Mouse (Mus musculus): ENCODE measurements at regions not wholly inside any gene's neighbourhood (a gene's known extent, or its start where the extent isn't known, plus 50 kb on each side); places are given as distances from the start of the nearest gene placed in this dataset.

- Histone ChIP-seq H3K4me3 (ENCODE audit: low read depth, low read length) (no peak overlapping the region), H3K36me3 (ENCODE audit: control insufficient read depth, insufficient read depth, low read length) (no peaks in the 10 kb centered on the region), H3K9me3 (ENCODE audit: control insufficient read depth, low read length) (no peaks in the 10 kb centered on the region), H3K4me1 (replicated peaks; ENCODE audit: control insufficient read depth, insufficient read depth, low read length) (no peaks in the 10 kb centered on the region), H3K27ac (ENCODE audit: low read depth, low read length) (no peak overlapping the region), H3K9ac (ENCODE audit: low read depth, low read length) (no peak overlapping the region), H3K27me3 (ENCODE audit: control insufficient read depth, insufficient read depth, low read length) (no peaks in the 10 kb centered on the region), H3K4me2 (replicated peaks; ENCODE audit: low read depth, low read length) (no peak overlapping the region)
- 7% methylated on average over 9 of the region's 9 CpGs for WGBS
- DNase-seq (ENCODE audit: low spot score) (peak; percentile 69), ATAC-seq (ENCODE audit: low FRiP score) (no peak)
These were observed 76.7 kb upstream of the Slitrk3 start for GRCm38 (mm10) chr3:73134316-73134715.

DNA sequence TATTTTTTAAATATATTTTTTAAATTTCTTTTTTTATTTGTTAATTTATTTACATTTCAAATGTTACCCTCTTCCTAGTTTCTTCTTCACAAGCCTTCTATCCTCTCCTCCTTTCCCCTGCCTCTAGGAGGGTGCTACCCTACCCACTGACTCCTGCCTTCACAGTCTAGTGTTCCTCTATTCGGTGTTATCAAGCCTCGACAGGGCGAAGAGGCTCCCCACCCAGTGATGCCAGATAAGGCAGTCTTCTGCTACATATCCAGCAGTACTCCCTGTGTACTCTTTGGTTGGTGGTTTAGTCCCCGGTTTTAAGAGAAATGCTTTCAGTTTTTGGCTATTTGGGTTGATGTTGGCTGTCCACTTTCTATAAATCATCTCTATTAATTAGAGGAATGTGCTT, 67.5 kb upstream of the Slitrk3 start:
- ATAC-seq (ENCODE audit: low FRiP score) (no peak), DNase-seq (ENCODE audit: low spot score) (no peak)
- no peaks in the 10 kb centered on the region for H3K27me3 ChIP-seq (ENCODE audit: control insufficient read depth, insufficient read depth, low read length)
- no peaks in the 10 kb centered on the region for H3K4me1 ChIP-seq (replicated peaks; ENCODE audit: control insufficient read depth, insufficient read depth, low read length)
- no peak overlapping the region for H3K4me2 ChIP-seq (replicated peaks; ENCODE audit: low read depth, low read length)
- no peaks in the 10 kb centered on the region for H3K9me3 ChIP-seq (ENCODE audit: control insufficient read depth, low read length)
- 86% methylated on average over 4 of the region's 4 CpGs for WGBS
- no peak overlapping the region for H3K4me3 ChIP-seq (ENCODE audit: low read depth, low read length)
- H3K9ac ChIP-seq (ENCODE audit: low read depth, low read length): no peak overlapping the region
- no peak overlapping the region for H3K27ac ChIP-seq (ENCODE audit: low read depth, low read length)
- no peaks in the 10 kb centered on the region for H3K36me3 ChIP-seq (ENCODE audit: control insufficient read depth, insufficient read depth, low read length)

GRCm38 (mm10) chr3:73109102-73109501, 51.5 kb upstream of the Slitrk3 start:
- no peak for DNase-seq (ENCODE audit: low spot score)
- no peaks in the 10 kb centered on the region for H3K4me1 ChIP-seq (replicated peaks; ENCODE audit: control insufficient read depth, insufficient read depth, low read length)
- H3K9me3 ChIP-seq (ENCODE audit: control insufficient read depth, low read length): no peaks in the 10 kb centered on the region
- WGBS: 86% methylated on average over 1 of the region's 1 CpGs
- no peak overlapping the region for H3K4me3 ChIP-seq (ENCODE audit: low read depth, low read length)
- no peak for ATAC-seq (ENCODE audit: low FRiP score)
- H3K4me2 ChIP-seq (replicated peaks; ENCODE audit: low read depth, low read length): no peak overlapping the region
- no peak overlapping the region for H3K9ac ChIP-seq (ENCODE audit: low read depth, low read length)
- no peak overlapping the region for H3K27ac ChIP-seq (ENCODE audit: low read depth, low read length)
- no peaks in the 10 kb centered on the region for H3K36me3 ChIP-seq (ENCODE audit: control insufficient read depth, insufficient read depth, low read length)
- H3K27me3 ChIP-seq (ENCODE audit: control insufficient read depth, insufficient read depth, low read length): no peaks in the 10 kb centered on the region
